Mouse (Mus musculus): ENCODE results near the gene Scarf2. TPM values are rescaled to one million over a fixed set of nuclear protein-coding genes. Genes with fewer than 3 reads are reported as not detected.
A peak's percentile ranks its signal among the peaks of the same experiment; 100 is the strongest.

Scarf2 gene
- polyA plus RNA-seq, 1 experiment, result 0.03 TPM

DNA sequence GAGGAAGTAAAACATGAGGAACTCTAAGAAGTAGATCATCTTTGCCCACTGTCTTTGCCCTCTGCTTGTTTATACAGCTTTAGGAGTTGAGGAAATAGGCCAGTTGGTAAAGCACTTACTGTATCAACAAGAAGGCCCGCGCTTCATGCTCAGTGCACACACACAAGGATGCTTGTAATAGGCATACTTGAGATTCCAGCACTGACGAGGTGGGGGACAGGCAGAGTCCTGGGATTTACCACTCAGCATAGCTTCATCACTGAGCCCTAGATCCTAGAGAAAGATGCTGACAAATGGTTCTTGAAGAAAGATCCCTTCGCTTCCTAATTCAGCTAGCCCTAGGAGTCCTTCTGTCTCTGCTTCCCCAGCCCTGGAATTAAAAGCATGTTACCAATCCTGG is 16.1 kb downstream of the Scarf2 start:
- Histone ChIP-seq H3K36me3 (ENCODE audit: control insufficient read depth) (no peaks in the 10 kb centered on the region), H3K27me3 (ENCODE audit: control insufficient read depth) (peaks cover 84% of the 10 kb centered on the region), H3K4me1 (ENCODE audit: control insufficient read depth) (peaks cover 11% of the 10 kb centered on the region), H3K4me3 (replicated peaks) (no peak overlapping the region), H3K9me3 (ENCODE audit: control insufficient read depth, low read length) (no peaks in the 10 kb centered on the region)
- TF ChIP-seq GATA1 (IDR thresholded peaks at IDR 0.05; ENCODE audit: low read length) (no peak), TAL1 (IDR thresholded peaks at IDR 0.05; ENCODE audit: low read length) (no peak)

- H3K4me3 ChIP-seq (replicated peaks), result peak overlapping the region; percentile 48
- TF ChIP-seq TAL1 (IDR thresholded peaks at IDR 0.05; ENCODE audit: low read length) (no peak), GATA1 (IDR thresholded peaks at IDR 0.05; ENCODE audit: low read length) (no peak)
- peaks cover 73% of the 10 kb centered on the region for H3K27me3 ChIP-seq (ENCODE audit: control insufficient read depth)
- H3K36me3 ChIP-seq (ENCODE audit: control insufficient read depth), result no peaks in the 10 kb centered on the region
- H3K4me1 ChIP-seq (ENCODE audit: control insufficient read depth), result peaks cover 11% of the 10 kb centered on the region
- peaks cover 3% of the 10 kb centered on the region; the same call in 1 of the 2 replicates for H3K9me3 ChIP-seq (ENCODE audit: control insufficient read depth, low read length)
These were observed 18.6 kb downstream of the Scarf2 start for GRCm38 (mm10) chr16:17815411-17816402.

DNA sequence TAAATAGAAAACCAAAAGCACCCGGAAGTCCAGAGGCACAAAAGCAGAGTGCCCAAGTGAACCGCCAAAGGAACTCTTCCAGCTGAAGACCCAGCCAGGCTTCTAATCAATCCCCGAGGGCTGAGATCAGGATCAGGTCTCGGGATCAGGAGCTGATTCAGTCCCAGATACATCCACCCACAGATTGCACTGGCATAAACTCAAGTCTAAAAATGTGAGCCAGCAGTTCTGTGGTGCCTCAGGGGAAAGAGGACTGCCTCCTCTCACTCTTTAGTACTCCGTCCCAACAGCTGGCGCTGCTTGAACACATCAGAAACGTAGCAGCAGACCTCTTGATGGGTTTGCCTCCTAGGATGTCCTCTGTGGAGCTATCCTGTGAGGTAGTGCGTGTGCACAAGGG is 19.4 kb downstream of the Scarf2 start:
- H3K27me3 ChIP-seq (ENCODE audit: control insufficient read depth), result peaks cover 72% of the 10 kb centered on the region
- peaks cover 11% of the 10 kb centered on the region for H3K4me1 ChIP-seq (ENCODE audit: control insufficient read depth)
- TF ChIP-seq TAL1 (IDR thresholded peaks at IDR 0.05; ENCODE audit: low read length) (no peak), GATA1 (IDR thresholded peaks at IDR 0.05; ENCODE audit: low read length) (no peak)
- peaks cover 3% of the 10 kb centered on the region; the same call in 1 of the 2 replicates for H3K9me3 ChIP-seq (ENCODE audit: control insufficient read depth, low read length)
- H3K36me3 ChIP-seq (ENCODE audit: control insufficient read depth), result no peaks in the 10 kb centered on the region
- H3K4me3 ChIP-seq (replicated peaks), result no peak overlapping the region

GRCm38 (mm10) chr16:17826500-17826899 is 29.4 kb downstream of the Scarf2 start:
- Histone ChIP-seq H3K36me3 (ENCODE audit: control insufficient read depth) (no peaks in the 10 kb centered on the region), H3K4me3 (replicated peaks) (no peak overlapping the region), H3K4me1 (ENCODE audit: control insufficient read depth) (no peaks in the 10 kb centered on the region), H3K27me3 (ENCODE audit: control insufficient read depth) (peaks cover 60% of the 10 kb centered on the region), H3K9me3 (ENCODE audit: control insufficient read depth, low read length) (no peaks in the 10 kb centered on the region)
- TF ChIP-seq TAL1 (IDR thresholded peaks at IDR 0.05; ENCODE audit: low read length) (no peak), GATA1 (IDR thresholded peaks at IDR 0.05; ENCODE audit: low read length) (no peak)

- H3K27me3 ChIP-seq (ENCODE audit: control insufficient read depth), result peaks cover 70% of the 10 kb centered on the region
These were observed 31.1 kb downstream of the Scarf2 start for GRCm38 (mm10) chr16:17828229-17828628.

GRCm38 (mm10) chr16:17828867-17829266 is 31.8 kb downstream of the Scarf2 start:
- Histone ChIP-seq H3K4me1 (ENCODE audit: control insufficient read depth) (peaks cover 2% of the 10 kb centered on the region; the same call in 1 of the 2 replicates), H3K4me3 (replicated peaks) (no peak overlapping the region), H3K36me3 (ENCODE audit: control insufficient read depth) (no peaks in the 10 kb centered on the region), H3K9me3 (ENCODE audit: control insufficient read depth, low read length) (no peaks in the 10 kb centered on the region; the same call in 1 of the 2 replicates), H3K27me3 (ENCODE audit: control insufficient read depth) (peaks cover 73% of the 10 kb centered on the region)
- TF ChIP-seq GATA1 (IDR thresholded peaks at IDR 0.05; ENCODE audit: low read length) (no peak), TAL1 (IDR thresholded peaks at IDR 0.05; ENCODE audit: low read length) (no peak)

More at GRCm38 (mm10) chr16:17828229-17828628, 31.1 kb downstream of the Scarf2 start:
- TF ChIP-seq TAL1 (IDR thresholded peaks at IDR 0.05; ENCODE audit: low read length) (no peak), GATA1 (IDR thresholded peaks at IDR 0.05; ENCODE audit: low read length) (no peak)
- H3K4me3 ChIP-seq (replicated peaks), result no peak overlapping the region
- no peaks in the 10 kb centered on the region for H3K4me1 ChIP-seq (ENCODE audit: control insufficient read depth)
- no peaks in the 10 kb centered on the region for H3K9me3 ChIP-seq (ENCODE audit: control insufficient read depth, low read length)
- H3K36me3 ChIP-seq (ENCODE audit: control insufficient read depth), result no peaks in the 10 kb centered on the region

- TF ChIP-seq TAL1 (IDR thresholded peaks at IDR 0.05; ENCODE audit: low read length) (no peak), GATA1 (IDR thresholded peaks at IDR 0.05; ENCODE audit: low read length) (no peak)
- no peaks in the 10 kb centered on the region for H3K36me3 ChIP-seq (ENCODE audit: control insufficient read depth)
- peaks cover 88% of the 10 kb centered on the region for H3K27me3 ChIP-seq (ENCODE audit: control insufficient read depth)
- peaks cover 8% of the 10 kb centered on the region for H3K4me1 ChIP-seq (ENCODE audit: control insufficient read depth)
- H3K9me3 ChIP-seq (ENCODE audit: control insufficient read depth, low read length), result peaks cover 3% of the 10 kb centered on the region; the same call in 1 of the 2 replicates
- H3K4me3 ChIP-seq (replicated peaks), result no peak overlapping the region
These were observed 33.5 kb downstream of the Scarf2 start for GRCm38 (mm10) chr16:17830385-17831178.

DNA sequence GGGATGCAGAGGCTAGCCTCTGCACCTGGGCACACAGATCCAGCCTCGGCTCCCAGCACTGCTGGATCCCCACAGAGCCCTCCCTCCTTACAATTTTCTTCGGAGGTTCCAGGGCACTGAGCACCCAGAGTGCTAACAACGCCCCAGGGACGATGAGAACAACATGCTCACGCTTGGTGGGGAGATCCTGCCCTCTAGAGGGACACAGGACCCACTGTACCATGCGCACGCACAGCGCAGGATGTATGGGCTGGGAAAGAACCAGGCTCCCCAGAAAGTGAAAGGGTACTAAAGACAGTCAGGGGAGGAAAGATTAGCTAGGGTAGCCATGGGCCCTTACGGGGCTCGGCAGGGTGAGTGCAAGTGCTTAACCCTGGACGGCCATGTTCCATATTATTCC is 34.7 kb downstream of the Scarf2 start:
- Histone ChIP-seq H3K27me3 (ENCODE audit: control insufficient read depth) (peaks cover 95% of the 10 kb centered on the region), H3K4me1 (ENCODE audit: control insufficient read depth) (peaks cover 8% of the 10 kb centered on the region), H3K36me3 (ENCODE audit: control insufficient read depth) (no peaks in the 10 kb centered on the region), H3K4me3 (replicated peaks) (no peak overlapping the region), H3K9me3 (ENCODE audit: control insufficient read depth, low read length) (peaks cover 3% of the 10 kb centered on the region; the same call in 1 of the 2 replicates)
- TF ChIP-seq GATA1 (IDR thresholded peaks at IDR 0.05; ENCODE audit: low read length) (no peak), TAL1 (IDR thresholded peaks at IDR 0.05; ENCODE audit: low read length) (no peak)

Measured in erythroblast, embryonic 14.5 days (primary cell).